Mouse (Mus musculus) E14TG2a.4 (cell line): ENCODE results near the gene Bicdl1.
A peak's percentile ranks its signal among the peaks of the same experiment; 100 is the strongest.

Experiments used
- H3K27me3 ChIP-seq: 2 replicates; pipeline ENCODE4 v1.6.1; 2014; ENCODE audit warnings: low read length, control low read depth; ENCODE audit not compliant: insufficient read depth
- H3K36me3 ChIP-seq: 2 replicates; pipeline ENCODE4 v1.6.1; 2014; ENCODE audit warnings: low read length, control low read depth; ENCODE audit not compliant: insufficient read depth
- H3K4me1 ChIP-seq: replicated peaks from 2 replicates; pipeline ENCODE4 v1.6.1; 2014; ENCODE audit warnings: low read depth, low read length, control low read depth
- H3K4me3 ChIP-seq: replicated peaks from 2 replicates; pipeline ENCODE4 v1.5.1; 2014; ENCODE audit warnings: mild to moderate bottlenecking, low read length
- H3K9me3 ChIP-seq: 2 replicates; pipeline ENCODE4 v1.6.1; 2014; ENCODE audit warnings: low read length, control low read depth
- CTCF ChIP-seq: conservative IDR thresholded peaks from 2 replicates; pipeline ENCODE4 v1.5.1; 2014; ENCODE audit warnings: low read length
- NANOG ChIP-seq: IDR thresholded peaks from 2 replicates; pipeline ENCODE4 v1.6.1; 2014; ENCODE audit warnings: borderline replicate concordance, low read length, mixed read lengths
- POU5F1 ChIP-seq: IDR thresholded peaks from 2 replicates; pipeline ENCODE4 v1.6.1; 2014; ENCODE audit warnings: low read length, borderline replicate concordance

The Bicdl1 gene

GRCm38 (mm10) chr5:115619690-115620089, 111.7 kb downstream of the Bicdl1 start:
- no peaks in the 10 kb centered on the region for H3K9me3 ChIP-seq
- H3K4me1 ChIP-seq = peaks cover 78% of the 10 kb centered on the region
- H3K36me3 ChIP-seq = peaks cover 86% of the 10 kb centered on the region
- no peaks in the 10 kb centered on the region for H3K27me3 ChIP-seq
- TF ChIP-seq NANOG (no peak), POU5F1 (no peak), CTCF (no peak)
- peak overlapping the region; percentile 17; the same call in 1 of the 2 replicates for H3K4me3 ChIP-seq

GRCm38 (mm10) chr5:115614948-115615347, 116.5 kb downstream of the Bicdl1 start:
- TF ChIP-seq POU5F1 (no peak), NANOG (no peak), CTCF (peak; percentile 74)
- Histone ChIP-seq H3K9me3 (no peaks in the 10 kb centered on the region), H3K4me3 (no peak overlapping the region), H3K27me3 (no peaks in the 10 kb centered on the region), H3K36me3 (peaks cover 100% of the 10 kb centered on the region), H3K4me1 (peaks cover 80% of the 10 kb centered on the region)

- TF ChIP-seq POU5F1 (no peak), NANOG (no peak), CTCF (no peak)
- H3K4me1 ChIP-seq = peaks cover 74% of the 10 kb centered on the region
- no peak overlapping the region for H3K4me3 ChIP-seq
- peaks cover 100% of the 10 kb centered on the region for H3K36me3 ChIP-seq
- H3K27me3 ChIP-seq = no peaks in the 10 kb centered on the region
- H3K9me3 ChIP-seq = no peaks in the 10 kb centered on the region
These were observed 118.1 kb downstream of the Bicdl1 start for GRCm38 (mm10) chr5:115613332-115613731.

GRCm38 (mm10) chr5:115611566-115611965, 119.9 kb downstream of the Bicdl1 start:
- H3K27me3 ChIP-seq = no peaks in the 10 kb centered on the region
- H3K9me3 ChIP-seq = no peaks in the 10 kb centered on the region
- H3K4me1 ChIP-seq = peaks cover 66% of the 10 kb centered on the region
- no peak for TF ChIP-seq NANOG
- no peak for TF ChIP-seq CTCF
- peaks cover 99% of the 10 kb centered on the region for H3K36me3 ChIP-seq
- no peak overlapping the region for H3K4me3 ChIP-seq

DNA sequence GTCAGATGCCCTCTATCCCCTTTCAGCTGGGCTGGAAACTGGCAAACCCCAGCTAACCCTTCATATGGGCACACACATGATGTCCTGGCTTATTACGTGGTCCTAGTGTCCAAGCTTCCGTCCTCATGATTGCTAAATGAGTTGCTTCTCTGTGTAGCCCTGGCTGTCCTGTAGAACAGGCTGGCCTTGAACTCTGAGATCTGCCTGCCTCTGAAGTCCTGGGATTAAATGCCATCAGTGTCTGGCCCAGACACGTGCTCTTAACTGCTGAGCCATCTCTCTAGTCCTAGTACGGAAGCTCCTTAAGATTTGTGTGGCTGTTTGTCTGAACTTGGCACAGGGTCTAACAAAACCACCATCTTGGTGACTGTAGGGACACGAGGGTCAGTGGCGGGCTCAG, 127.9 kb downstream of the Bicdl1 start:
- no peaks in the 10 kb centered on the region for H3K9me3 ChIP-seq
- TF ChIP-seq CTCF (no peak), POU5F1 (no peak), NANOG (no peak)
- H3K27me3 ChIP-seq = no peaks in the 10 kb centered on the region
- H3K36me3 ChIP-seq = peaks cover 96% of the 10 kb centered on the region
- H3K4me1 ChIP-seq = peaks cover 27% of the 10 kb centered on the region
- H3K4me3 ChIP-seq = no peak overlapping the region
